9 mouse cellular contexts compared by ENCODE assay signal in genomic region chr11:102283922-102284321, GRCm38 (mm10). TPM values are rescaled to one million over a fixed set of nuclear protein-coding genes. Genes with fewer than 3 reads are reported as not detected.
DNase-seq lines count a peak whose midpoint lies in the region; ATAC-seq and TF ChIP-seq lines count a peak whose summit lies in the region.
"Had no signal": no experiment of that assay in that cellular context is flagged by ENCODE, and none has a peak within 500 bp of the region (broad histone marks: within the 10 kb centered on the region; RNA-seq: fewer than 3 reads in every experiment).

No protein-coding gene starts in this region.

- TF ChIP-seq POLR2A in MEL (IDR thresholded peaks at IDR 0.05; ENCODE audit: control insufficient read depth in 1 of 2, insufficient read depth in 1 of 2, low read depth in 1 of 2, low read length in 2 of 2, poor library complexity in 1 of 2), result no peak

- no peak overlapping the region for H3K9ac ChIP-seq in hindbrain, embryonic 11.5 days (ENCODE audit: low read depth, low read length)
- peak overlapping the region; percentile 60 for H3K9ac ChIP-seq in MEL (ENCODE audit: control insufficient read depth, low read depth, low read length, poor library complexity, severe bottlenecking)
- no peak overlapping the region for H3K9ac ChIP-seq in hindbrain, embryonic 14.5 days
- no peak overlapping the region for H3K9ac ChIP-seq in midbrain, embryonic 13.5 days (replicated peaks)

- ATAC-seq in hindbrain, embryonic 11.5 days (ENCODE audit: low FRiP score), result no peak
- no peak for ATAC-seq in hindbrain, embryonic 14.5 days (ENCODE audit: low FRiP score)
- ATAC-seq in midbrain, embryonic 13.5 days, result 0 out of 2 replicates have a peak, but pooled peaks have one; percentile 25
- ATAC-seq in monocyte, adult 5-6 weeks (replicated peaks; ENCODE audit: insufficient number of reproducible peaks, low FRiP score, low TSS enrichment, poor library complexity, severe bottlenecking), result no peak

- TF ChIP-seq RAD21 in MEL (IDR thresholded peaks at IDR 0.05; ENCODE audit: low read depth, low read length), result peak; percentile 17

- H3K27me3 ChIP-seq in hindbrain, embryonic 10.5 days (ENCODE audit: insufficient read depth, poor library complexity, severe bottlenecking), result no peaks in the 10 kb centered on the region
- no peaks in the 10 kb centered on the region for H3K27me3 ChIP-seq in hindbrain, embryonic 11.5 days (ENCODE audit: control insufficient read depth, insufficient read depth, low read length)
- no peaks in the 10 kb centered on the region for H3K27me3 ChIP-seq in MEL (ENCODE audit: control insufficient read depth in 1 of 2, insufficient read depth in 2 of 2, low read length in 2 of 2)
- no peaks in the 10 kb centered on the region for H3K27me3 ChIP-seq in hindbrain, embryonic 14.5 days (ENCODE audit: control insufficient read depth, insufficient read depth, low read length)
- H3K27me3 ChIP-seq in midbrain, embryonic 13.5 days, result no peaks in the 10 kb centered on the region

- no peak for DNase-seq in hindbrain, embryonic 10.5 days (ENCODE audit: low spot score)
- DNase-seq in hindbrain, embryonic 11.5 days (ENCODE audit: low spot score), result no peak
- peak; percentile 63 for DNase-seq in MEL (ENCODE audit: low read depth, low spot score)
- no peak for DNase-seq in hindbrain, embryonic 14.5 days (ENCODE audit: low spot score)
- no peak for DNase-seq in urinary bladder, postnatal 10 days (ENCODE audit: low spot score)
- DNase-seq in right cerebral cortex, adult 2 months (ENCODE audit: low spot score in 2 of 2), result no peak

- no peak for TF ChIP-seq EP300 in MEL (IDR thresholded peaks at IDR 0.05; ENCODE audit: low read depth in 1 of 2, low read length in 2 of 2)

- peak overlapping the region; percentile 91 for H3K27ac ChIP-seq in hindbrain, embryonic 10.5 days
- H3K27ac ChIP-seq in hindbrain, embryonic 11.5 days (ENCODE audit: low read depth, low read length), result no peak overlapping the region
- peak overlapping the region; percentile 56 for H3K27ac ChIP-seq in MEL (ENCODE audit: control insufficient read depth, low read depth, low read length)
- peak overlapping the region; percentile 82 for H3K27ac ChIP-seq in hindbrain, embryonic 14.5 days
- H3K27ac ChIP-seq in midbrain, embryonic 13.5 days, result peak overlapping the region; percentile 85

- peaks cover 22% of the 10 kb centered on the region for H3K36me3 ChIP-seq in hindbrain, embryonic 10.5 days
- H3K36me3 ChIP-seq in hindbrain, embryonic 11.5 days (ENCODE audit: control insufficient read depth, insufficient read depth, low read length), result no peaks in the 10 kb centered on the region
- peaks cover 0 to 6% of the 10 kb centered on the region in 2 experiments; a peak in 2 of 4 replicates for H3K36me3 ChIP-seq in MEL (ENCODE audit: control insufficient read depth in 1 of 2, insufficient read depth in 2 of 2, low read length in 2 of 2)
- peaks cover 18% of the 10 kb centered on the region for H3K36me3 ChIP-seq in hindbrain, embryonic 14.5 days (replicated peaks; ENCODE audit: control insufficient read depth, insufficient read depth)
- H3K36me3 ChIP-seq in midbrain, embryonic 13.5 days, result peaks cover 19% of the 10 kb centered on the region

- H3K79me2 ChIP-seq in MEL (ENCODE audit: control insufficient read depth, insufficient read depth, low read length, poor library complexity), result peaks cover 9% of the 10 kb centered on the region

- H3K4me3 ChIP-seq in hindbrain, embryonic 10.5 days, result peak overlapping the region; percentile 81
- H3K4me3 ChIP-seq in hindbrain, embryonic 11.5 days (ENCODE audit: low read depth, low read length), result no peak overlapping the region
- H3K4me3 ChIP-seq in MEL (ENCODE audit: control insufficient read depth in 1 of 2, insufficient read depth in 1 of 2, low read depth in 2 of 2, low read length in 2 of 2), result peak overlapping the region in 1 of 2 experiments; percentile 54; a peak in 2 of 4 replicates
- H3K4me3 ChIP-seq in hindbrain, embryonic 14.5 days (replicated peaks; ENCODE audit: low read length), result peak overlapping the region; percentile 63; the same call in 1 of the 2 replicates
- H3K4me3 ChIP-seq in midbrain, embryonic 13.5 days (replicated peaks), result peak overlapping the region; percentile 74

- no peaks in the 10 kb centered on the region for H3K9me3 ChIP-seq in hindbrain, embryonic 10.5 days
- H3K9me3 ChIP-seq in hindbrain, embryonic 11.5 days (ENCODE audit: control insufficient read depth, low read length), result no peaks in the 10 kb centered on the region
- no peaks in the 10 kb centered on the region for H3K9me3 ChIP-seq in MEL (replicated peaks; ENCODE audit: insufficient read depth, low read length)
- H3K9me3 ChIP-seq in hindbrain, embryonic 14.5 days (ENCODE audit: control insufficient read depth, low read length), result no peaks in the 10 kb centered on the region
- no peaks in the 10 kb centered on the region for H3K9me3 ChIP-seq in midbrain, embryonic 13.5 days

- peak in 2 of 3 experiments; percentile 25 to 32; a peak in 3 of 6 replicates for TF ChIP-seq CTCF in MEL (IDR thresholded peaks at IDR 0.05 in 2 of 3, conservative IDR thresholded peaks at IDR 0.05 in 1 of 3; ENCODE audit: control insufficient read depth in 1 of 3, insufficient read depth in 1 of 3, low read depth in 2 of 3, low read length in 3 of 3, poor library complexity in 1 of 3, severe bottlenecking in 1 of 3)

- peaks cover 21% of the 10 kb centered on the region for H3K4me1 ChIP-seq in hindbrain, embryonic 10.5 days (replicated peaks)
- H3K4me1 ChIP-seq in hindbrain, embryonic 11.5 days (replicated peaks; ENCODE audit: control insufficient read depth, insufficient read depth, low read length), result peaks cover 3% of the 10 kb centered on the region
- H3K4me1 ChIP-seq in MEL (ENCODE audit: control insufficient read depth in 1 of 2, insufficient read depth in 2 of 2, low read length in 2 of 2), result peaks cover 0 to 3% of the 10 kb centered on the region in 2 experiments; a peak in 2 of 4 replicates
- peaks cover 12% of the 10 kb centered on the region for H3K4me1 ChIP-seq in hindbrain, embryonic 14.5 days (replicated peaks; ENCODE audit: control insufficient read depth, insufficient read depth, low read length)
- H3K4me1 ChIP-seq in midbrain, embryonic 13.5 days (replicated peaks), result peaks cover 26% of the 10 kb centered on the region

- no peak overlapping the region for H3K4me2 ChIP-seq in hindbrain, embryonic 11.5 days (replicated peaks; ENCODE audit: low read depth, low read length)
- peak overlapping the region; percentile 71 for H3K4me2 ChIP-seq in hindbrain, embryonic 14.5 days (replicated peaks)
- H3K4me2 ChIP-seq in midbrain, embryonic 13.5 days (replicated peaks), result peak overlapping the region; percentile 83

- 89% methylated on average over 6 of the region's 6 CpGs for WGBS in hindbrain, embryonic 10.5 days
- 85% methylated on average over 6 of the region's 6 CpGs for WGBS in hindbrain, embryonic 11.5 days
- WGBS in hindbrain, embryonic 14.5 days, result 90% methylated on average over 6 of the region's 6 CpGs
- 90% methylated on average over 6 of the region's 6 CpGs for WGBS in midbrain, embryonic 13.5 days

RNA-seq across cellular contexts. Expression of gene Tmub2, which starts 0.8 kb away (rescaled TPM):
- polyA plus RNA-seq in hindbrain, embryonic 10.5 days (2016; fragmentation: Nextera tagmentation; extraction: Ambion mirVana), result 52.3 and 69.6 TPM in 2 replicates
- 64.0 and 65.2 TPM in 2 replicates for polyA plus RNA-seq in hindbrain, embryonic 11.5 days (2014; fragmentation: Nextera tagmentation; extraction: Ambion mirVana)
- 27.0 and 29.3 TPM in 2 replicates for total RNA-seq in MEL (2012; rRNA removed)
- polyA plus RNA-seq in MEL (2012; ENCODE audit: insufficient read depth in 1 of 2, insufficient read length in 2 of 2, low read depth in 1 of 2, low replicate concordance in 2 of 2, missing spikeins in 1 of 2), result 10 to 100 TPM in 1 of 2 experiments, not detected in 1; 40.5 TPM
- polyA plus RNA-seq in hindbrain, embryonic 14.5 days (2014; fragmentation: Nextera tagmentation; extraction: Ambion mirVana), result 74.3 and 77.8 TPM in 2 replicates
- 79.0 and 83.4 TPM in 2 replicates for polyA plus RNA-seq in midbrain, embryonic 13.5 days (2015; fragmentation: Nextera tagmentation; extraction: Ambion mirVana)
- 25.7 to 34.3 TPM (median 26.5 TPM) in 3 replicates for total RNA-seq in monocyte, adult 5-6 weeks (2017)

RNA-seq across cellular contexts. Expression of gene Atxn7l3, which starts 12.5 kb away (rescaled TPM):
- polyA plus RNA-seq in hindbrain, embryonic 10.5 days (2016; fragmentation: Nextera tagmentation; extraction: Ambion mirVana), result 16.8 and 18.7 TPM in 2 replicates
- 17.5 and 22.0 TPM in 2 replicates for polyA plus RNA-seq in hindbrain, embryonic 11.5 days (2014; fragmentation: Nextera tagmentation; extraction: Ambion mirVana)
- 40.5 and 46.7 TPM in 2 replicates for total RNA-seq in MEL (2012; rRNA removed)
- 10 to 100 TPM; 39.4 to 53.0 TPM for polyA plus RNA-seq in MEL (2012; ENCODE audit: insufficient read depth in 1 of 2, insufficient read length in 2 of 2, low read depth in 1 of 2, low replicate concordance in 2 of 2, missing spikeins in 1 of 2)
- polyA plus RNA-seq in hindbrain, embryonic 14.5 days (2014; fragmentation: Nextera tagmentation; extraction: Ambion mirVana), result 37.3 and 37.5 TPM in 2 replicates
- polyA plus RNA-seq in midbrain, embryonic 13.5 days (2015; fragmentation: Nextera tagmentation; extraction: Ambion mirVana), result 28.4 and 30.1 TPM in 2 replicates
- total RNA-seq in monocyte, adult 5-6 weeks (2017), result 29.9 to 43.6 TPM (median 29.9 TPM) in 3 replicates

RNA-seq across cellular contexts. Expression of gene Asb16, which starts 15.4 kb away (rescaled TPM):
- polyA plus RNA-seq in hindbrain, embryonic 10.5 days (2016; fragmentation: Nextera tagmentation; extraction: Ambion mirVana), result 0.08 TPM in 1 of 2 replicates, not detected in the other
- 0.06 and 0.08 TPM in 2 replicates for polyA plus RNA-seq in hindbrain, embryonic 11.5 days (2014; fragmentation: Nextera tagmentation; extraction: Ambion mirVana)
- total RNA-seq in MEL (2012; rRNA removed), result 3.9 and 4.4 TPM in 2 replicates
- polyA plus RNA-seq in MEL (2012; ENCODE audit: insufficient read depth in 1 of 2, insufficient read length in 2 of 2, low read depth in 1 of 2, low replicate concordance in 2 of 2, missing spikeins in 1 of 2), result 1 to 10 TPM in 1 of 2 experiments, not detected in 1; 8.5 TPM
- 0.07 and 0.18 TPM in 2 replicates for polyA plus RNA-seq in hindbrain, embryonic 14.5 days (2014; fragmentation: Nextera tagmentation; extraction: Ambion mirVana)
- not detected in 2 replicates for polyA plus RNA-seq in midbrain, embryonic 13.5 days (2015; fragmentation: Nextera tagmentation; extraction: Ambion mirVana)
- not detected in 3 replicates for total RNA-seq in monocyte, adult 5-6 weeks (2017)

RNA-seq across cellular contexts. Expression of gene BC030867, which starts 35.2 kb away (rescaled TPM):
- polyA plus RNA-seq in hindbrain, embryonic 10.5 days (2016; fragmentation: Nextera tagmentation; extraction: Ambion mirVana), result 20.9 and 28.3 TPM in 2 replicates
- polyA plus RNA-seq in hindbrain, embryonic 11.5 days (2014; fragmentation: Nextera tagmentation; extraction: Ambion mirVana), result 13.2 and 14.0 TPM in 2 replicates
- 19.5 and 20.0 TPM in 2 replicates for total RNA-seq in MEL (2012; rRNA removed)
- 10 to 100 TPM; 36.2 to 51.7 TPM for polyA plus RNA-seq in MEL (2012; ENCODE audit: insufficient read depth in 1 of 2, insufficient read length in 2 of 2, low read depth in 1 of 2, low replicate concordance in 2 of 2, missing spikeins in 1 of 2)
- polyA plus RNA-seq in hindbrain, embryonic 14.5 days (2014; fragmentation: Nextera tagmentation; extraction: Ambion mirVana), result 1.8 and 2.9 TPM in 2 replicates
- 4.6 and 5.6 TPM in 2 replicates for polyA plus RNA-seq in midbrain, embryonic 13.5 days (2015; fragmentation: Nextera tagmentation; extraction: Ambion mirVana)
- total RNA-seq in monocyte, adult 5-6 weeks (2017), result not detected in 3 replicates
- total RNA-seq: gastrocnemius, adult 8-10 months had no signal

RNA-seq across cellular contexts. Expression of gene Ubtf, which starts 35.6 kb away (rescaled TPM):
- polyA plus RNA-seq in hindbrain, embryonic 10.5 days (2016; fragmentation: Nextera tagmentation; extraction: Ambion mirVana), result 82.6 and 91.7 TPM in 2 replicates
- 82.1 and 83.4 TPM in 2 replicates for polyA plus RNA-seq in hindbrain, embryonic 11.5 days (2014; fragmentation: Nextera tagmentation; extraction: Ambion mirVana)
- 151 and 189 TPM in 2 replicates for total RNA-seq in MEL (2012; rRNA removed)
- polyA plus RNA-seq in MEL (2012; ENCODE audit: insufficient read depth in 1 of 2, insufficient read length in 2 of 2, low read depth in 1 of 2, low replicate concordance in 2 of 2, missing spikeins in 1 of 2), result 100 to 1,000 TPM in 1 of 2 experiments, 10 to 100 TPM in 1; 76.5 to 145 TPM
- polyA plus RNA-seq in hindbrain, embryonic 14.5 days (2014; fragmentation: Nextera tagmentation; extraction: Ambion mirVana), result 70.0 and 76.0 TPM in 2 replicates
- 85.2 and 90.3 TPM in 2 replicates for polyA plus RNA-seq in midbrain, embryonic 13.5 days (2015; fragmentation: Nextera tagmentation; extraction: Ambion mirVana)
- 160 to 166 TPM (median 161 TPM) in 3 replicates for total RNA-seq in monocyte, adult 5-6 weeks (2017)
